24 mouse cellular contexts compared by ENCODE assay signal in the genomic region with DNA sequence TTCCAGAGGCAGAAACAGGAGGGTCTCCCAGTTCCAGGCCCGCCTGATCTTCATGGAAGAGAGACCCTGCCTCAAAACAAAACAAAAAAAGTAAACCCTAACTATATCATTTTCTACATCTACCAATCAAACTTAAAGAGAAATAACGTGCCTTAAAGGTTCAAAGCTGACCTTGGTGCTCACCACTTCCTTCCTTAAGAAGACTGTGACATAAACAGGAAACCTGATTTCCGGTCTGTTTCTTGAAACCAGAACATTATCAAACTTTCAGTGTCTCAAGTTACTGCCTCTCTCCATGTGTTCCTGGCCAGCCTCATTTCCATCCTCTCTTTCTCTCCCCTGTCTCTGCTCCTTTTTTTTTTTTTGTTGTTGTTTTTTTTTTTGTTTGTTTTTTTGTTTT. TPM values are rescaled to one million over a fixed set of nuclear protein-coding genes. Genes with fewer than 3 reads are reported as not detected.
DNase-seq lines count a peak whose midpoint lies in the region; ATAC-seq and TF ChIP-seq lines count a peak whose summit lies in the region.
"Had no signal": no experiment of that assay in that cellular context is flagged by ENCODE, and none has a peak within 500 bp of the region (broad histone marks: within the 10 kb centered on the region; RNA-seq: fewer than 3 reads in every experiment).

No protein-coding gene starts in this region.

- no peaks in the 10 kb centered on the region for H3K27me3 ChIP-seq in lung, postnatal 0 days (replicated peaks; ENCODE audit: insufficient read depth, low read length)
- no peaks in the 10 kb centered on the region for H3K27me3 ChIP-seq in hindbrain, embryonic 16.5 days (replicated peaks; ENCODE audit: control insufficient read depth, insufficient read depth, low read length)
- H3K27me3 ChIP-seq: embryonic facial prominence, embryonic 13.5 days had no signal

- no peak for TF ChIP-seq POLR2A in bone marrow, adult 2 months (IDR thresholded peaks at IDR 0.05; ENCODE audit: borderline replicate concordance, control insufficient read depth, low read depth, low read length)

- no peak overlapping the region for H3K4me3 ChIP-seq in lung, postnatal 0 days (ENCODE audit: low read depth, low read length)
- H3K4me3 ChIP-seq in bone marrow, adult 2 months (replicated peaks; ENCODE audit: control insufficient read depth, low read depth, low read length): no peak overlapping the region
- no peak overlapping the region for H3K4me3 ChIP-seq in hindbrain, embryonic 16.5 days (ENCODE audit: low read length)
- H3K4me3 ChIP-seq: embryonic facial prominence, embryonic 13.5 days; heart, embryonic 10.5 days; limb, embryonic 10.5 days; midbrain, embryonic 10.5 days had no signal

- WGBS in lung, postnatal 0 days: 56% methylated on average over 3 of the region's 3 CpGs
- WGBS in bone marrow, adult 2 months: 15% methylated on average over 3 of the region's 3 CpGs
- 88% methylated on average over 3 of the region's 3 CpGs for WGBS in hindbrain, embryonic 16.5 days

- H3K9ac ChIP-seq in lung, postnatal 0 days (replicated peaks; ENCODE audit: low read depth): no peak overlapping the region
- H3K9ac ChIP-seq in hindbrain, embryonic 16.5 days (ENCODE audit: low read depth, low read length): no peak overlapping the region
- H3K9ac ChIP-seq: embryonic facial prominence, embryonic 13.5 days had no signal

- no peaks in the 10 kb centered on the region for H3K36me3 ChIP-seq in lung, postnatal 0 days (ENCODE audit: insufficient read depth, low read length)
- no peaks in the 10 kb centered on the region for H3K36me3 ChIP-seq in hindbrain, embryonic 16.5 days (ENCODE audit: control insufficient read depth, insufficient read depth, low read length)
- H3K36me3 ChIP-seq: embryonic facial prominence, embryonic 13.5 days; heart, embryonic 10.5 days; limb, embryonic 10.5 days; midbrain, embryonic 10.5 days had no signal

- TF ChIP-seq EP300 in lung, postnatal 0 days (IDR thresholded peaks at IDR 0.05): no peak

- DNase-seq in lung, postnatal 0 days (ENCODE audit: low spot score): peak; percentile 25
- DNase-seq in lung, postnatal 14 days: no peak
- DNase-seq in CD4-positive, CD25-positive, alpha-beta regulatory T cell, adult 2 months (ENCODE audit: low read depth, low spot score): peak; percentile 74
- peak; percentile 29 to 34 for DNase-seq in natural killer cell, adult 2 months (ENCODE audit: low spot score in 2 of 2)
- DNase-seq in frontal cortex, postnatal 25 days (ENCODE audit: low spot score in 2 of 2): no peak
- DNase-seq in layer of hippocampus, adult 18-20 months (ENCODE audit: low spot score in 2 of 2): no peak
- DNase-seq: cerebellum, adult 9-10 months; gastrocnemius, postnatal 36 days; heart, postnatal 10 days; kidney, adult 8-10 months; kidney, postnatal 14 days; lung, adult 2 months; lung, postnatal 4 days; right cerebral cortex, adult 18-20 months; spleen, adult 18-20 months; thymus, postnatal 4 days had no signal

- H3K4me2 ChIP-seq in lung, postnatal 0 days (replicated peaks; ENCODE audit: low read depth, low read length): no peak overlapping the region
- H3K4me2 ChIP-seq in hindbrain, embryonic 16.5 days (ENCODE audit: low read length): no peak overlapping the region
- H3K4me2 ChIP-seq: embryonic facial prominence, embryonic 13.5 days had no signal

- no peak for ATAC-seq in lung, postnatal 0 days
- ATAC-seq in hindbrain, embryonic 16.5 days: no peak
- ATAC-seq: forebrain, embryonic 14.5 days had no signal

- H3K27ac ChIP-seq in lung, postnatal 0 days (ENCODE audit: low read length): no peak overlapping the region
- H3K27ac ChIP-seq in bone marrow, adult 2 months (ENCODE audit: control insufficient read depth, insufficient read depth, low read depth, low read length, poor library complexity): peak overlapping the region; percentile 63; the same call in 1 of the 2 replicates
- no peak overlapping the region for H3K27ac ChIP-seq in hindbrain, embryonic 16.5 days (ENCODE audit: low read depth, low read length)
- H3K27ac ChIP-seq: embryonic facial prominence, embryonic 13.5 days; heart, embryonic 10.5 days; limb, embryonic 10.5 days; midbrain, embryonic 10.5 days; stomach, postnatal 0 days had no signal

- no peak for TF ChIP-seq CTCF in lung, postnatal 0 days (IDR thresholded peaks at IDR 0.05)
- TF ChIP-seq CTCF in bone marrow, adult 2 months (IDR thresholded peaks at IDR 0.05; ENCODE audit: control insufficient read depth, insufficient read depth, low read length): no peak

- no peaks in the 10 kb centered on the region for H3K4me1 ChIP-seq in lung, postnatal 0 days (ENCODE audit: insufficient read depth, low read depth, low read length)
- no peaks in the 10 kb centered on the region; the same call in 1 of the 2 replicates for H3K4me1 ChIP-seq in bone marrow, adult 2 months (ENCODE audit: control insufficient read depth, insufficient read depth, low read length)
- peaks cover 9% of the 10 kb centered on the region for H3K4me1 ChIP-seq in hindbrain, embryonic 16.5 days (ENCODE audit: control insufficient read depth, insufficient read depth, low read depth, low read length)

- H3K9me3 ChIP-seq in lung, postnatal 0 days (ENCODE audit: low read length): no peaks in the 10 kb centered on the region
- no peaks in the 10 kb centered on the region for H3K9me3 ChIP-seq in hindbrain, embryonic 16.5 days (ENCODE audit: control insufficient read depth, low read length)
- H3K9me3 ChIP-seq: embryonic facial prominence, embryonic 13.5 days; heart, embryonic 10.5 days; limb, embryonic 10.5 days; midbrain, embryonic 10.5 days had no signal

RNA-seq across cellular contexts. Expression of a gene that starts 0.6 kb away (rescaled TPM):
- polyA plus RNA-seq in lung, postnatal 0 days (2015; fragmentation: Nextera tagmentation; extraction: Ambion mirVana): 14.9 and 19.3 TPM in 2 replicates
- 33.1 and 66.0 TPM in 2 replicates for polyA plus RNA-seq in bone marrow, adult 2 months (2011; ENCODE audit: insufficient read depth, insufficient read length, low replicate concordance, missing spikeins)
- 30.2 and 30.3 TPM in 2 replicates for polyA plus RNA-seq in hindbrain, embryonic 16.5 days (2015; fragmentation: Nextera tagmentation; extraction: Ambion mirVana)
- 10 to 100 TPM; 68.0 to 86.7 TPM for total RNA-seq in layer of hippocampus, adult 18-20 months (2021)

RNA-seq across cellular contexts. Expression of a gene that starts 15.7 kb away (rescaled TPM):
- polyA plus RNA-seq in lung, postnatal 0 days (2015; fragmentation: Nextera tagmentation; extraction: Ambion mirVana): 4.3 and 4.6 TPM in 2 replicates
- 6.6 and 17.9 TPM in 2 replicates for polyA plus RNA-seq in bone marrow, adult 2 months (2011; ENCODE audit: insufficient read depth, insufficient read length, low replicate concordance, missing spikeins)
- 10.3 and 11.4 TPM in 2 replicates for polyA plus RNA-seq in hindbrain, embryonic 16.5 days (2015; fragmentation: Nextera tagmentation; extraction: Ambion mirVana)
- 10 to 100 TPM; 14.5 to 15.0 TPM for total RNA-seq in layer of hippocampus, adult 18-20 months (2021)

Comparison
In these comparisons a context has a peak if more than half of its experiments do, and no peak if none do; other contexts are left out.
1. DNase-seq: peak in lung, postnatal 0 days (single experiment), CD4-positive, CD25-positive, alpha-beta regulatory T cell, adult 2 months (single experiment) and natural killer cell, adult 2 months (2 of 2); none in lung, postnatal 14 days (single experiment), frontal cortex, postnatal 25 days (0 of 2) and layer of hippocampus, adult 18-20 months (0 of 2).